Mouse (Mus musculus) right cerebral cortex, postnatal 36 days (tissue): Measurements from ENCODE around the gene Tcaf1.

ENCODE experiments used
- DNase-seq, 2 experiments: peaks; one replicate each; pipeline ENCODE4 v3.0.0; 2022; ENCODE audit warnings: low spot score in 2 of 2, mixed read lengths in 1 of 2

Gene Tcaf1

GRCm38 (mm10) chr6:42709291-42710211 is at the start of gene Tcaf1:
Tcaf1 (minus strand) TSS chr6:42710088.
- DNase-seq: peak; percentile 89 to 94

DNA sequence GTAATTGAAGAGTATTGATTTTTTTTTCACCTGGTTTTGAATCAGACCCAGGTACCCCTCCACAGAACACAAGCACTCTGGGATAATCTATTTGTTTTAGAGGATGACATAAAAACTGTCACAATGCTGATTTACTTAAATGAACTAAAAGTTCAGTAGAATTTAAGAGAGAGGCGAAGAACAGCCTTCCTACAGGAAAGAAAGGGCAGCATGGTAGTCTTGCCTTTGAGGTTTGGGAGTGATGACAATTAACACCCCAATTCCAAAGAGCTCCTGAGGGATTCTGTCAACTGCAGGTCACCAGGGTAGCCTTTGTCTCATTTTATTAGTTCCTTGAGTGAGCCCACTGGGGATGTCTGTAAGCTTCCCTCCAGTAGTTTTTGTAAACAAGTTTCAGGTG is 46.2 kb upstream of the Tcaf1 start, which contains the start of gene Olfr38:
TSS of gene Olfr38 (plus strand) at position 301 of the 400 bp plus-strand sequence.
- no peak for DNase-seq

DNA sequence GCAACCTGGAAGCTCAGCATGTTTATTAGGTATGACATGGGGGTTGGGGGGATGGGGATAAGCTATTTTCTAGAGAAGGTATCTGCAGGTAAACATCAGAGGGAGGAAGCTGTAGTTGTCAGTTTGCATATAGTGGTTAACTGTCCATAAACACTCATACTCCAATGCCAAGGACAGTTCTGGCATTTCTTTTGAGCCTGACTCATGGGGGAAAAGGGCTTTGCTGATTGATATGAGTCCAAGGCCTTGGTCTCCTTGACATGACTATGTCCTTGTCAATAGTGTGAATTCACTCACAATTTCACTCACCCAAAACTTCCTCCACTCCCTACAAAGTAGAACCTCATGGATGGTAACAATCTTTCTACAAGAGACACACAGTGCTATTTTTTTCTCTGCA is 38.0 kb upstream of the Tcaf1 start:
- no peak for DNase-seq

- peak in 1 of 2 experiments; percentile 6 for DNase-seq
Measured at GRCm38 (mm10) chr6:42742303-42742702, 32.4 kb upstream of the Tcaf1 start.

DNA sequence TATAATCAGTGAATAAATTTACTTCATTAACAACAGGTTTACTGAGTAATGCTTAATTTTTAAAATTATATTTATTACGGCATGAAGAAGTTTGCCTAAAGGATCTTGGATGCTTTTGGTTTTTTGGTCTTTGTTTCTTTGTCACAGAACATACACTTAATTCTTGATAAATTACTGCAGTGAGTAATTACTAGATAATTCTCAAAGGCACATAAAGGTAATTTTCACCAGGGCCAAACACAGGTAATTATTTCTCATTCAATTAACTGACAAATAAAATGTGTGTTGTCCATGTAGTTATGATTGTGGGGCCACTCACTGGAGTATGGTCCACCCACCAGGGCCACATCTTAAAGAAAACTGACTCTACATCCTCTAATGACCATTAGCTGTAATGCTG is 29.2 kb upstream of the Tcaf1 start, which contains the start of gene Olfr453:
TSS of gene Olfr453 (plus strand) at position 301 of the 400 bp plus-strand sequence.
- DNase-seq: no peak

- no peak for DNase-seq
Measured at GRCm38 (mm10) chr6:42717973-42718372, 8.1 kb upstream of the Tcaf1 start.

- no peak for DNase-seq
Measured at GRCm38 (mm10) chr6:42714668-42715067, 4.8 kb upstream of the Tcaf1 start.

GRCm38 (mm10) chr6:42692517-42693190 is 17.2 kb downstream of the Tcaf1 start:
- DNase-seq: peak; percentile 77 to 87

DNA sequence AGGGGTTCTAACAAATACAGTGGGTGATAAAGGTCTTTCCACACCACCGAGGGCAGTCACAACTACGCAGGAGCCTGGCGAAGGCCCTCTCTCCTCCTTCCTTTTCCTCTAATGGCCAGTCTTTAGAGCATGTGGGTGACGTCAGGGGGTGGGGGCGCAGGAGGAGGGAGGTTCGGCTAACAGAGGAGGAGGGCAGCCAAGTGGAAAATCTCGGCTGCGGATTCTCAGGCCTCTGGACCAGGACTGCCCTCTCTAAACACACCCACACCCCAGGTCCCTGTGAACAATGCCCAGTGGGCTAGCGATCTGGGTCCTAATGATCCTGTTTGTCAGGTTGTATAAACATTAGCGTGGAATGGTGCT is 17.8 kb downstream of the Tcaf1 start:
- peak; percentile 65 to 74 for DNase-seq

DNA sequence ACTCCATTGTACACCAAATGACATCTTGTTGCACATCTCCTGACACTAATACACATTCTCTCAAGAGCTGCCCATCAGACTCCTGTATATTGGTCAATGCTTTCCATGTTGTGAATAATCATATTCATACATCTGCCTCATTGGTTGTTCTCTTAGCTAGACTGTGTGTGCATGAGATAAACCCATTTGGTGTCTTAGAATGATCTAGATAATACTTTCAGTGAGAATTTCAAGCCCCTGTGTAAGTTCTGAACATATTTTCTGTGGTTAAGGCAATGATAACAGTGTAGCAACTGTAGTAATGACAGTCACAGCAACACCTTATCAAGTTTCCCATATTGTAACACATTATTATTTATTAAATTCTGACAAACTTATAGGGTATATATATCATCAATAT is 20.1 kb downstream of the Tcaf1 start:
- no peak for DNase-seq

GRCm38 (mm10) chr6:42687907-42688306 is 22.0 kb downstream of the Tcaf1 start:
- DNase-seq: no peak

DNA sequence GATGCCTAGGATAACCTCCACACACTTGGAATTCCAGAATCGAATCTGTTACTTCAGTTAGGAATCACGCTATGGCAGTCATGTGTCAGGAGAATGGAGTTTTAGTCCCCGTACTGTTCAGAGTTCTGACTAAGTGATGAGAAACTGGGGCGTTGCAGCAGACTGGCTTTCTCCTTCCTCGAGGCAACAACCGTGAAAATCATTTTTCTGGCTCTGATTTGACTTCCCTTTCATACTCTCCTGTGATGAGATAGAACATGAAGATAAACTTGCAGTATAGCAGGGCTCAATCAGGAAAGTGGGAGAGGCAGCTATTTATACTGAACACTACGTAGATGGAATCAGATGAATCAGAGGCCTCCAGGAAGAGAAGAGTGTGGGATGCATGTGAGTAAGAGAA is 29.8 kb downstream of the Tcaf1 start:
- no peak for DNase-seq

GRCm38 (mm10) chr6:42676011-42676410 is 33.9 kb downstream of the Tcaf1 start:
- no peak for DNase-seq

DNA sequence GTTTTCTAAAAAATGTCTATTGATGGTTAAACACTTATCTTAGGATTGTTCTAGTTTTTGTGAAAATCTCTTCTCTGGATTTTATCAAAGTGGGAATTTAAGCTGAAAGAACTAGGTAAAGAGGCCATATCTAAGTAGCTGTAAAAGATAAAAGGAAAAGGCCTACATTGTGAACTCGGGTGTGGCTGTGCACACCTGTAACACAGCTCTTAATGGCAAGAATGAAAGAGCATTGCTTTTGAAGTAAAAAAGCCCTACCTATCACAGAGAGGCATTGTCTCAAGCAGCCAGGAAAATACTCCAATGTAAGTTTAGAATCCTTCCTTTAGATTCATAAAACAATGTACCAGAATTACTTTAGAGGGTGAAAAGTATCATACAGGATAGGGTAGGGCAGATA is 38.1 kb downstream of the Tcaf1 start:
- DNase-seq: no peak

DNA sequence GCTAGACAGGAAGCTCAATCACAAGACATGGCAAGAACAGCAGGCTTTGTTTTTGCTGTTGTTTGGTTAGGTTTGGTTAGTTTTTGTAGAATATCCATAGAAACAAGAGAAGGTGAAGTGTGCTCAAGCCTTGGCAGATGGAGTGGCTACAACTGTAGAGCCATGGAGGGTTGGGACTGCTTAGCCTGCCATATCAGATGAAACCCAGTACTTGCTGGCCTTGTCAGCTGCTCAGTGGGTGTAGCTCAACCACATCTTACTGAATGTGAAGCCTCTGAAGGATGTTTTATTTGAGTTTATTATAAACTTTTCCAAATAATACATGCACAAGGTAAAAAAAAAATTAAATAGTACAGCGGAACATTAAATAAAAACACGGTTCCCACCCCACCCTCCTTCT is 42.2 kb downstream of the Tcaf1 start:
- no peak for DNase-seq

- no peak for DNase-seq
Measured at GRCm38 (mm10) chr6:42661739-42662138, 48.1 kb downstream of the Tcaf1 start.

DNA sequence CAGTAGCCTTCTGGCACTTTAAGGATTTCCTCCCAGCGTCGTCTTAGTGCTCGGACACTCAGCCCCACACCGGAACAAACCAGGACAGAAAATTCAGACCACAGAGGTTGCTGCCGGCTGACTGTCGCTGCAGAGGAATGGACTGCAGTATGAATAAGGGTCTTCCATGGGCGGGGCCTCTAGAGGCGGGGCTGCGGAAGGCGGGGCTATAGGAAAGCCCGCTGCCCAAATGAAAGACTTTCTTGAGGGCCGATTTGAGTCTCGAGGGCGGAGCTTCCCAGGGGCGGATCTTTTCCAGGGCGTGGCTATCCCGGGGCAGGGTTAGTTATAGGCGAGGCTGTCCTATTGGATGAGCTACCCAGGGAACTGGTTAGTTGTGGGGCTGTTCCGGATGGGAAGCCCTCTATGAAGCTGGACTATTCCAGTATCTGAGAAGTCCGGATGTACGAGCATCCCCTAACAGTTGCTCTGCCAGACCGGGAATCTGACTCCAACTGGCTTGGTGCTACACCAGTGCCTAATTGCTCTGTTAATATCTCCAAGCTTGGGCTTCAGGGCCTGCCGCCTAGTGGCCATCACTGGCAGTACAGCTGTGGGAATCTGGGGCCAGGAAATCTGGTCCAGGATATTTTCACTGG is 64.9 kb downstream of the Tcaf1 start, which contains the start of gene Tcaf2:
TSS of gene Tcaf2 (minus strand) at position 343 of the 638 bp plus-strand sequence.
- peak; percentile 26 to 32 for DNase-seq

- no peak for DNase-seq
Measured at GRCm38 (mm10) chr6:42634393-42634792, 75.5 kb downstream of the Tcaf1 start.

- DNase-seq: no peak
Measured at GRCm38 (mm10) chr6:42631395-42631794, 78.5 kb downstream of the Tcaf1 start.
